Mouse (Mus musculus) C2C12 (cell line): ENCODE data around the gene Lats2. TPM values are rescaled to one million over a fixed set of nuclear protein-coding genes. Genes with fewer than 3 reads are reported as not detected.
"Not testable (repeated sequence)": the region's sequence is repeated elsewhere in the genome, so short reads cannot be mapped to it uniquely, and the experiment has no call there.

Source experiments
- H3K27me3 ChIP-seq: one replicate; pipeline ENCODE4 v1.6.1; 2011; ENCODE audit not compliant: control insufficient read depth, insufficient read depth, insufficient read length
- H3K36me3 ChIP-seq: one replicate; pipeline ENCODE4 v1.6.1; 2011; ENCODE audit not compliant: control insufficient read depth, insufficient read depth
- H3K4me3 ChIP-seq: one replicate; pipeline ENCODE4 v1.5.1; 2011; ENCODE audit warnings: mild to moderate bottlenecking, control low read depth; ENCODE audit not compliant: poor library complexity, insufficient read depth, severe bottlenecking
- H3K79me2 ChIP-seq: one replicate; pipeline ENCODE4 v1.6.1; 2011; ENCODE audit not compliant: control insufficient read depth, insufficient read depth
- H3K79me3 ChIP-seq: one replicate; pipeline ENCODE4 v1.6.1; 2011; ENCODE audit warnings: low read depth, control low read depth
- H3ac ChIP-seq: one replicate; pipeline ENCODE3; 2011; ENCODE audit warnings: low read depth; ENCODE audit not compliant: control insufficient read depth, insufficient read length
- CEBPB ChIP-seq: IDR thresholded peaks from one replicate; pipeline ENCODE4 v1.6.1; 2011; ENCODE audit warnings: low read depth, mild to moderate bottlenecking, control low read depth, moderate library complexity
- CTCF ChIP-seq: IDR thresholded peaks from one replicate; pipeline ENCODE4 v1.5.1; 2011; ENCODE audit not compliant: control insufficient read depth, insufficient read depth, insufficient read length
- FOSL1 ChIP-seq: IDR thresholded peaks from one replicate; pipeline ENCODE4 v1.8.0; 2011; ENCODE audit warnings: mild to moderate bottlenecking, low read length; ENCODE audit not compliant: poor library complexity, insufficient read depth, severe bottlenecking
- MAX ChIP-seq: IDR thresholded peaks from one replicate; pipeline ENCODE4 v1.6.1; 2011; ENCODE audit warnings: mild to moderate bottlenecking, control low read depth
- MYOD1 ChIP-seq: IDR thresholded peaks from one replicate; pipeline ENCODE4 v1.6.1; 2011; ENCODE audit warnings: low read depth; ENCODE audit not compliant: control insufficient read depth, insufficient read length
- MYOG ChIP-seq: IDR thresholded peaks from one replicate; pipeline ENCODE4 v1.6.1; 2011; ENCODE audit not compliant: control insufficient read depth, insufficient read length; ENCODE audit errors: extremely low read depth
- USF1 ChIP-seq: IDR thresholded peaks from one replicate; pipeline ENCODE4 v1.6.1; 2011; ENCODE audit warnings: low read depth, mild to moderate bottlenecking, control low read depth, moderate library complexity
- microRNA-seq: library from miRNA; unstranded; fragments of <30 nt; microRNA quantifications from one replicate; pipeline ENCODE4, GENCODE M21; 2019; ENCODE audit warnings: borderline microRNAs expressed
- polyA plus RNA-seq: library from polyadenylated mRNA; unstranded; fragments of >200 nt; fragmentation: generic; extraction: Trizol; gene quantifications from one replicate; pipeline ENCODE4 v1.2.1, GENCODE M21; 2012; ENCODE audit warnings: missing spikeins

The Lats2 gene
- polyA plus RNA-seq, 1 experiment: 15.6 TPM

DNA sequence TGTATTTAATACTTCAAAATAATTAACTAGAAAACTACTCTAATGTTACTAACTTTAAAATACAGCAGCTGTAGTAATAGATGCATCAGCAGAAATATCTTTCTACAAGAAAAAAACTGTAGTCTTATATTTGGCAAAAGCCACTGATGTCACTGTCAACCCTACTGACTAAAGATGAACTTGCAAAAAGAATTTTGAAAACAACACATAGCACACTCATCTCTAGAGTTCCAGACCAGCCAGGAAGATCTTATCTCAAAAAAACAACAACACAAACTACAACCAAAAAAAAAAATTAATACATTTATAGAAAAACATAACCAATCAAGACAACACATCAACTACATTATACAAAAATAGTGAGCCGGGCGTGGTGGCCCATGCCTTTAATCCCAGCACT, 100.7 kb downstream of the Lats2 start:
- Histone ChIP-seq H3ac (no peak overlapping the region), H3K36me3 (peaks cover 11% of the 10 kb centered on the region), H3K4me3 (no peak overlapping the region), H3K27me3 (no peaks in the 10 kb centered on the region), H3K79me3 (peaks cover 89% of the 10 kb centered on the region), H3K79me2 (peaks cover 100% of the 10 kb centered on the region)
- no peak for TF ChIP-seq CTCF

DNA sequence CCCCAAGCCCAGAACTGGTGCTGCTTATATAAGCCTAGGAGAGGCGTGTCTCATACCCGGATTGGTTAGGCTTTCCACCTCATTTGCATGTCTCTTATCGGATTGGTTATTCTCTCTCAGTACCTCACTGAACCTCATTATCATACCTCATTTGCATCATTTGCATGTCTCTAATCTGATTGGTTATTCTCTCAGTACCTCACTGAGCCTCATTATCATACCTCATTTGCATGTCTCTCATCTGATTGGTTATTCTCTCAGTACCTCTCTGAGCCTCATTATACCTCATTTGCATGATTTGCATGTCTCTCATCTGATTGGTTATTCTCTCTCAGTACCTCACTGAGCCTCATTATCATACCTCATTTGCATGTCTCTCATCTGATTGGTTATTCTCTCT, 101.7 kb downstream of the Lats2 start:
- Histone ChIP-seq H3K79me3 (peaks cover 89% of the 10 kb centered on the region), H3K79me2 (peaks cover 100% of the 10 kb centered on the region)
- not testable (repeated sequence) for H3K36me3 ChIP-seq, H3K4me3 ChIP-seq, H3ac ChIP-seq, H3K27me3 ChIP-seq

DNA sequence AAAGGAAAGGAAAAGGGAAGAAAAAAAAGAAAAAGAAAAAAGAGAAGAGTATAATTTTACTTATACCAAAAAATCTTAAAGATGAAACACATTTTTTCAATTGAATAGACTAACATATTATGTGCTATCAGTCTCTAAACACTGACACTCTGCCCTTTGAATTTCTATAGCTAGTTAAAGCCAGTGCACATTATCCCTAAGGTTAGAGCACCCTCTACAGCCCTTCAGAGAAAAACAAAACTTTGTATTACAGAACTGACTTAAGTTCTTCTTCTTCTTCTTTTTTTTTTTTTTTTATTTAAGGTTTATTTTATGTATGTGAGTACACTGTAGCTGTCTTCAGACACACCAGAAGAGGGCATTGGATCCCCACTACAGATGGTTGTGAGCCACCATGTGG, 108.7 kb downstream of the Lats2 start:
- Histone ChIP-seq H3K79me3 (peaks cover 79% of the 10 kb centered on the region), H3K4me3 (no peak overlapping the region), H3K79me2 (peaks cover 100% of the 10 kb centered on the region), H3ac (no peak overlapping the region), H3K27me3 (no peaks in the 10 kb centered on the region), H3K36me3 (peaks cover 26% of the 10 kb centered on the region)
- no peak for TF ChIP-seq USF1
- TF ChIP-seq FOSL1: no peak
- no peak for TF ChIP-seq MYOD1
- TF ChIP-seq CTCF: no peak
- TF ChIP-seq MYOG: no peak
- no peak for TF ChIP-seq MAX
- no peak for TF ChIP-seq CEBPB

DNA sequence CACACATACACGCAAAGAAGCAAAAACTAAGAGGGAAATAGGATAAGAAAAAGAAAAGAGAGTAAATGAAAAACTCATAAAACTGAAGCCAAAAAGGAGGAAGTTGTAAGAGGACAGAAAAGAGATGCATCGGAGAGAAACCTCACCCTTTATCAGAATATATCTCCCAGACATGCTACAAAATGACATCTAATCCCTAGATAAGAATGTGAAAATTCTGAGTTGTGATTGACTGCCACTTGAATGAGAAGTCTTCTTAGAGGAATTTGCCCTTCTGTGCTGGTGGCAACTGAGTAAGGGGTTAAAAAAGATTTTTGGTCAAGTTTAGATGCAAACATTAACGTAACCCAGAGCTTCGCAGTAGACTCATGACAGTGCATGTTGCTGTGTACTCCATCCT, 112.0 kb downstream of the Lats2 start:
- TF ChIP-seq MAX (no peak), FOSL1 (no peak)
- peaks cover 57% of the 10 kb centered on the region for H3K36me3 ChIP-seq
- peaks cover 100% of the 10 kb centered on the region for H3K79me2 ChIP-seq
- H3K79me3 ChIP-seq: peaks cover 70% of the 10 kb centered on the region
- no peaks in the 10 kb centered on the region for H3K27me3 ChIP-seq
- H3ac ChIP-seq: no peak overlapping the region
- no peak overlapping the region for H3K4me3 ChIP-seq

Small RNAs within 50 kb of the gene (microRNA-seq; reads per million reads assigned to microRNA genes)
- 0.24 reads per million for gene Mir3077

Other genes with a start within 250 kb of the Lats2 start
- gene Il17d, start 233.6 kb downstream of the Lats2 start, polyA plus RNA-seq: 0.22 TPM
- 74.0 TPM for gene Eef1akmt1, start 186.8 kb downstream of the Lats2 start, polyA plus RNA-seq
- gene Xpo4, start 93.0 kb downstream of the Lats2 start, polyA plus RNA-seq: 5.3 TPM
- not detected for gene Gm49361, start 12.3 kb downstream of the Lats2 start, polyA plus RNA-seq
- 111 TPM for gene Sap18, start 39.8 kb upstream of the Lats2 start, polyA plus RNA-seq
- 12.5 TPM for gene Ska3, start 67.8 kb upstream of the Lats2 start, polyA plus RNA-seq
- 137 TPM for gene Mrpl57, start 67.8 kb upstream of the Lats2 start, polyA plus RNA-seq
- gene Zdhhc20, start 131.9 kb upstream of the Lats2 start, polyA plus RNA-seq: 8.0 TPM
- 33.2 TPM for gene Micu2, start 240.9 kb upstream of the Lats2 start, polyA plus RNA-seq